In the genomic region with DNA sequence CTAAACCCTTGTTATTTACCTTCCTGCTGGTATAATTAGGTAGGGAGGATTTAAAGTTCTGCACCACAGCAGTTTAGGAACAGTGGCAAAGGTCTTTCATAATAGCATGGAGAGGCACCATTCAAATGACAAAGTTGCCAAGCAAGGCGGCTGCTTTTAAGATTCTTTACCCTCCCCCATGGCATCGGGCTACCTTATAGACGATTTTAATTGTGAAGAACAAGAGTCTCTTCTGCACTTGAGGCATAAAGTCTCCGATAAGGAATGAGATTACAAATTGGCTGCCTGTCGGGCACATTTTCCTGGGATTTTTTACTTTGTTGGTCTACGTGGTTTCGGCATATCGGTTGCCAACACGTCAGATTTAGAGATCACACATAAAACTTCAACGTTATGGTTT, we compare ENCODE assay signal across 8 mouse cellular contexts. TPM values are rescaled to one million over a fixed set of nuclear protein-coding genes. Genes with fewer than 3 reads are reported as not detected.
A peak's percentile ranks its signal among the peaks of the same experiment; 100 is the strongest.
DNase-seq lines count a peak whose midpoint lies in the region; ATAC-seq and TF ChIP-seq lines count a peak whose summit lies in the region.

No protein-coding gene starts in this region.

- TF ChIP-seq POLR2A in cerebellum, adult 2 months (IDR thresholded peaks at IDR 0.05; ENCODE audit: borderline replicate concordance, insufficient read depth, low read length) = no peak

- peak in 1 of 2 experiments; percentile 24 for DNase-seq in cerebellum, adult 2 months
- no peak for DNase-seq in cerebellum, adult 11 months
- DNase-seq in 416B (ENCODE audit: low read depth) (peak; percentile 16), MN1 (ENCODE audit: low spot score) (no peak)
- no peak for DNase-seq in forebrain, postnatal 0 days
- peak; percentile 44 for DNase-seq in lung, postnatal 0 days (ENCODE audit: low spot score)
- no peak for DNase-seq in frontal cortex, postnatal 36 days (ENCODE audit: low spot score in 2 of 2)
- no peak for DNase-seq in kidney, adult 11 months

- H3K4me2 ChIP-seq in forebrain, postnatal 0 days (ENCODE audit: low read depth) = peak overlapping the region; percentile 81
- peak overlapping the region; percentile 84 for H3K4me2 ChIP-seq in lung, postnatal 0 days (replicated peaks; ENCODE audit: low read depth, low read length)

- H3K9me3 ChIP-seq in forebrain, postnatal 0 days (ENCODE audit: low read length) = no peaks in the 10 kb centered on the region
- H3K9me3 ChIP-seq in lung, postnatal 0 days (ENCODE audit: low read length) = no peaks in the 10 kb centered on the region

- 14% methylated on average over 10 of the region's 10 CpGs for WGBS in cerebellum, adult 2 months
- WGBS in forebrain, postnatal 0 days = 4% methylated on average over 10 of the region's 10 CpGs
- 19% methylated on average over 10 of the region's 10 CpGs for WGBS in lung, postnatal 0 days

- TF ChIP-seq EP300 in lung, postnatal 0 days (IDR thresholded peaks at IDR 0.05) = no peak

- no peak overlapping the region for H3K27ac ChIP-seq in cerebellum, adult 2 months (ENCODE audit: insufficient read depth, low read length)
- H3K27ac ChIP-seq in forebrain, postnatal 0 days (ENCODE audit: low read depth, low read length) = peak overlapping the region; percentile 100
- H3K27ac ChIP-seq in lung, postnatal 0 days (ENCODE audit: low read length) = peak overlapping the region; percentile 44; the same call in 1 of the 2 replicates

- H3K27me3 ChIP-seq in cerebellum, adult 2 months (ENCODE audit: control insufficient read depth, insufficient read depth, low read length) = no peaks in the 10 kb centered on the region
- no peaks in the 10 kb centered on the region for H3K27me3 ChIP-seq in forebrain, postnatal 0 days (ENCODE audit: insufficient read depth, low read length)
- no peaks in the 10 kb centered on the region for H3K27me3 ChIP-seq in lung, postnatal 0 days (replicated peaks; ENCODE audit: insufficient read depth, low read length)

- no peak for TF ChIP-seq CTCF in cerebellum, adult 2 months (IDR thresholded peaks at IDR 0.05; ENCODE audit: borderline replicate concordance, insufficient read depth, low read depth, low read length)
- TF ChIP-seq CTCF in forebrain, postnatal 0 days (IDR thresholded peaks at IDR 0.05; ENCODE audit: low read depth) = no peak
- no peak for TF ChIP-seq CTCF in lung, postnatal 0 days (IDR thresholded peaks at IDR 0.05)

- H3K36me3 ChIP-seq in forebrain, postnatal 0 days (ENCODE audit: insufficient read depth) = no peaks in the 10 kb centered on the region
- H3K36me3 ChIP-seq in lung, postnatal 0 days (ENCODE audit: insufficient read depth, low read length) = no peaks in the 10 kb centered on the region

- no peak for ATAC-seq in forebrain, postnatal 0 days
- no peak for ATAC-seq in lung, postnatal 0 days

- H3K4me1 ChIP-seq in cerebellum, adult 2 months (ENCODE audit: control insufficient read depth, insufficient read depth, low read length) = no peaks in the 10 kb centered on the region
- H3K4me1 ChIP-seq in forebrain, postnatal 0 days (ENCODE audit: insufficient read depth) = peaks cover 12% of the 10 kb centered on the region; the same call in 1 of the 2 replicates
- peaks cover 4% of the 10 kb centered on the region; the same call in 1 of the 2 replicates for H3K4me1 ChIP-seq in lung, postnatal 0 days (ENCODE audit: insufficient read depth, low read depth, low read length)

- peak overlapping the region; percentile 17 for H3K4me3 ChIP-seq in cerebellum, adult 2 months (replicated peaks; ENCODE audit: insufficient read depth, low read depth, low read length)
- peak overlapping the region; percentile 70 for H3K4me3 ChIP-seq in forebrain, postnatal 0 days (ENCODE audit: low read depth, low read length)
- peak overlapping the region; percentile 86; the same call in 1 of the 2 replicates for H3K4me3 ChIP-seq in lung, postnatal 0 days (ENCODE audit: low read depth, low read length)

- H3K9ac ChIP-seq in forebrain, postnatal 0 days = peak overlapping the region; percentile 92
- H3K9ac ChIP-seq in lung, postnatal 0 days (replicated peaks; ENCODE audit: low read depth) = no peak overlapping the region

RNA-seq across cellular contexts. Expression of a gene that starts 1.6 kb away (rescaled TPM):
- polyA plus RNA-seq in cerebellum, adult 2 months (2012; rRNA removed) = 46.3 and 48.7 TPM in 2 replicates
- 97.8 and 132 TPM in 2 replicates for total RNA-seq in forebrain, postnatal 0 days (2014; rRNA removed)
- 86.1 and 141 TPM in 2 replicates for polyA plus RNA-seq in forebrain, postnatal 0 days (2015; fragmentation: Nextera tagmentation; extraction: Ambion mirVana)
- 43.0 and 51.0 TPM in 2 replicates for polyA plus RNA-seq in lung, postnatal 0 days (2015; fragmentation: Nextera tagmentation; extraction: Ambion mirVana)

Comparison
In these comparisons a context has a peak if more than half of its experiments do, and no peak if none do; other contexts are left out.
1. DNase-seq: peak in 416B (single experiment) and lung, postnatal 0 days (single experiment); none in cerebellum, adult 11 months (single experiment), forebrain, postnatal 0 days (single experiment), MN1 (single experiment), frontal cortex, postnatal 36 days (0 of 2) and kidney, adult 11 months (single experiment).
2. H3K4me3 ChIP-seq: peak in every context shown above with its lines; median percentile 86 in lung, postnatal 0 days; 70 in forebrain, postnatal 0 days; 17 in cerebellum, adult 2 months.